ENCODE assay signal across 17 mouse cellular contexts in the genomic region with DNA sequence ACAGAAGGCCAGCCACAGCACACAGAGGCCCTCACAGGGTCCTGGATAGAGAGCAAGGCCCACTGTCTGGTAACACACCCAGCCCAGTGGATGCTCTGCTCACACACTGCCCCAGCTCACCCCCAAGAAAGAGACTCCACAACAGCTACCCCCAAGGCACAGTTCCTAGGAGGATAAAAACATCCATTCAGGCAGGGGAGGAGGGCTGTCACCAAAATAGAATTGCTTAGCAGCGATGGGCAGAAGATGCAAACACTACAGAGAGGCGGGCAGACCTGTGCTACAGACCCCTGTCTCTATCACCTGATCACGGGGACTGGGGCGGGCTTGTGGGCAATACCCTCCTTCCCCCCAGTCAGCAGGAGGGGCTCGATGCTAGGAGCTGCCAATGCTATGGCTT. TPM values are rescaled to one million over a fixed set of nuclear protein-coding genes. Genes with fewer than 3 reads are reported as not detected.
"Had no signal": no experiment of that assay in that cellular context is flagged by ENCODE, and none has a peak within 500 bp of the region (broad histone marks: within the 10 kb centered on the region; RNA-seq: fewer than 3 reads in every experiment).

No protein-coding gene starts in this region.

- H3K4me1 ChIP-seq: limb, embryonic 12.5 days; liver, embryonic 13.5 days; lung, embryonic 15.5 days; megakaryocyte, embryonic 14.5 days; midbrain, embryonic 15.5 days; neural tube, embryonic 12.5 days had no signal

- H3K9ac ChIP-seq: limb, embryonic 12.5 days; liver, embryonic 13.5 days; liver, postnatal 0 days; lung, embryonic 15.5 days; midbrain, embryonic 15.5 days; neural tube, embryonic 12.5 days; stomach, embryonic 15.5 days had no signal

- H3K9me3 ChIP-seq: limb, embryonic 12.5 days; liver, embryonic 13.5 days; lung, embryonic 15.5 days; megakaryocyte, embryonic 14.5 days; midbrain, embryonic 15.5 days; neural tube, embryonic 12.5 days; stomach, embryonic 15.5 days had no signal

- H3K27me3 ChIP-seq: limb, embryonic 12.5 days; liver, embryonic 13.5 days; lung, embryonic 15.5 days; midbrain, embryonic 15.5 days; neural tube, embryonic 12.5 days; stomach, embryonic 15.5 days had no signal

- H3K36me3 ChIP-seq: liver, embryonic 13.5 days; lung, embryonic 15.5 days; midbrain, embryonic 15.5 days; stomach, embryonic 15.5 days had no signal

- H3K27ac ChIP-seq: limb, embryonic 12.5 days; liver, embryonic 13.5 days; lung, embryonic 15.5 days; macrophage; midbrain, embryonic 15.5 days; neural tube, embryonic 12.5 days; stomach, embryonic 15.5 days had no signal

- H3K4me3 ChIP-seq: limb, embryonic 12.5 days; liver, embryonic 13.5 days; lung, embryonic 15.5 days; midbrain, embryonic 15.5 days; neural tube, embryonic 12.5 days; stomach, embryonic 15.5 days had no signal

- H3K4me2 ChIP-seq: limb, embryonic 12.5 days; liver, embryonic 13.5 days; lung, embryonic 15.5 days; midbrain, embryonic 11.5 days; midbrain, embryonic 15.5 days; neural tube, embryonic 12.5 days; stomach, embryonic 15.5 days had no signal

- DNase-seq: kidney, adult 8-10 months; kidney, postnatal 25 days; liver; liver, embryonic 13.5 days; liver, postnatal 0 days; lung, postnatal 14 days; thymus, postnatal 4 days had no signal

- ATAC-seq: liver, postnatal 0 days; midbrain, embryonic 15.5 days had no signal

RNA-seq across cellular contexts. Expression of a gene that starts 17.2 kb away (rescaled TPM):
- total RNA-seq: monocyte, adult 5-6 weeks; neutrophil, adult 5-6 weeks had no signal
- polyA plus RNA-seq: macrophage had no signal
